Mouse (Mus musculus) small intestine, adult 2 months (tissue): ENCODE measurements around the gene Casp3.

Experiments used
- CTCF ChIP-seq: fragments of 200-500 bp; IDR thresholded peaks from 2 replicates; pipeline ENCODE4 v1.5.1; 2012; ENCODE audit warnings: low read depth, mild to moderate bottlenecking, control low read depth, inconsistent platforms, low read length, moderate library complexity, mixed read lengths; ENCODE audit not compliant: insufficient replicate concordance, insufficient read length; ENCODE audit errors: extremely low read depth
- POLR2A ChIP-seq: fragments of 200-500 bp; IDR thresholded peaks from 2 replicates; pipeline ENCODE4 v1.6.1; 2012; ENCODE audit warnings: low read depth, mild to moderate bottlenecking, control low read depth, inconsistent platforms, low read length, moderate library complexity

- TF ChIP-seq POLR2A (no peak), CTCF (no peak)
These were observed 46.4 kb upstream of the Casp3 start for GRCm38 (mm10) chr8:46570673-46571072.
